8 mouse cellular contexts compared by ENCODE assay signal in the genomic region with DNA sequence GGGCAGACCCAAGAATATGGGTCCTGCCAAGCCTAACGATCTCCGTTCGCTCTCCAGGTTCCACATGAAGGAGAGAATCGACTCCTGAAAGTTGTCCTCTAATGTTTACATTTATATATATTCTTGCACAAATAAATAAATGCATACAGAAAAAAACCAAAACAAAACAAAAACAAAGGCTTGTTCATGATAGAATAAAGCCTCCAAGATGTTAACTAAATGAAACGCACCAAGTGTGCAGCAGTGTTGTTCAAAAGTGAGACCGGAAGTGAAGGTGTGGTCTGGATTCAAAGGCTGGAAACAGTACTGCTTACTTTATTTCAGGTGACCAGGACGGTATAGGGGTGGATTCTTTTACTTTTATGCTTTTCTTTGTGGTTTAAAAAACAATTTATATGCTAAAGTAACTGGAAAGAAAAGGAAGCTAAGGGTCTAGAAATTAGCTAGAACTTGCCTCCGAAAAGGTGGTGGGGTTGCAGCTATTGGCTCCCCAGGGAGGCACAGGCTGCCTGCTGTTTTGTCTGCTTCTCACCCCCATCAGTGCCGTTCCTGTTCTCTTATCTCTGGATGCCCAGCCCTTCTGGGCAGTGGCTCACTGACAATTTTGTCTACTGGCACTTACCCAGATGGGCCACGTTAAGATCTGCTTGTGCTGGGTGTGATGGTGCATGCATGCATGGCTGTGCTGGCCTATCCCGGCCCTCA. TPM values are rescaled to one million over a fixed set of nuclear protein-coding genes. Genes with fewer than 3 reads are reported as not detected.
DNase-seq lines count a peak whose midpoint lies in the region; ATAC-seq and TF ChIP-seq lines count a peak whose summit lies in the region.

No protein-coding gene starts in this region.

- H3K9ac ChIP-seq in forebrain, embryonic 16.5 days (replicated peaks; ENCODE audit: low read depth, low read length): no peak overlapping the region; the same call in 1 of the 2 replicates
- H3K9ac ChIP-seq in intestine, embryonic 16.5 days (ENCODE audit: low read depth, low read length): peak overlapping the region; percentile 98

- peaks cover 18% of the 10 kb centered on the region for H3K4me1 ChIP-seq in forebrain, embryonic 16.5 days (replicated peaks; ENCODE audit: control insufficient read depth, insufficient read depth, low read length)
- peaks cover 15% of the 10 kb centered on the region for H3K4me1 ChIP-seq in intestine, embryonic 16.5 days (ENCODE audit: control insufficient read depth, insufficient read depth, low read length)
- peaks cover 8% of the 10 kb centered on the region for H3K4me1 ChIP-seq in testis, adult 2 months (ENCODE audit: control insufficient read depth, insufficient read depth, low read length)

- H3K4me2 ChIP-seq in forebrain, embryonic 16.5 days (ENCODE audit: low read length): peak overlapping the region; percentile 50
- H3K4me2 ChIP-seq in intestine, embryonic 16.5 days (ENCODE audit: low read depth, low read length): peak overlapping the region; percentile 52

- H3K27me3 ChIP-seq in forebrain, embryonic 16.5 days (replicated peaks; ENCODE audit: control insufficient read depth, insufficient read depth, low read length): no peaks in the 10 kb centered on the region
- H3K27me3 ChIP-seq in intestine, embryonic 16.5 days (replicated peaks; ENCODE audit: control insufficient read depth, insufficient read depth, low read length): no peaks in the 10 kb centered on the region
- no peaks in the 10 kb centered on the region for H3K27me3 ChIP-seq in testis, adult 2 months (ENCODE audit: control insufficient read depth, insufficient read depth, low read length)

- TF ChIP-seq POLR2A in testis, adult 2 months (IDR thresholded peaks at IDR 0.05; ENCODE audit: control insufficient read depth, low read depth, low read length): no peak

- H3K4me3 ChIP-seq in forebrain, embryonic 16.5 days (replicated peaks; ENCODE audit: low read length): peak overlapping the region; percentile 99
- H3K4me3 ChIP-seq in intestine, embryonic 16.5 days (ENCODE audit: low read length): peak overlapping the region; percentile 99
- H3K4me3 ChIP-seq in testis, adult 2 months (ENCODE audit: control insufficient read depth, low read depth, low read length): peak overlapping the region; percentile 98

- no peak for TF ChIP-seq CTCF in testis, adult 2 months (IDR thresholded peaks at IDR 0.05; ENCODE audit: control insufficient read depth, insufficient read depth, insufficient replicate concordance, low read depth, low read length)

- 37% methylated on average over 11 of the region's 11 CpGs for whole genome bisulfite sequencing in forebrain, embryonic 16.5 days
- 36% methylated on average over 11 of the region's 11 CpGs for WGBS in intestine, embryonic 16.5 days

- H3K9me3 ChIP-seq in forebrain, embryonic 16.5 days (ENCODE audit: control insufficient read depth, low read length): no peaks in the 10 kb centered on the region
- no peaks in the 10 kb centered on the region for H3K9me3 ChIP-seq in intestine, embryonic 16.5 days (ENCODE audit: control insufficient read depth, low read length)

- peaks cover 8% of the 10 kb centered on the region for H3K36me3 ChIP-seq in forebrain, embryonic 16.5 days (ENCODE audit: control insufficient read depth, insufficient read depth)
- H3K36me3 ChIP-seq in intestine, embryonic 16.5 days (ENCODE audit: control insufficient read depth, insufficient read depth, low read length): peaks cover 9% of the 10 kb centered on the region
- no peaks in the 10 kb centered on the region for H3K36me3 ChIP-seq in testis, adult 2 months (ENCODE audit: control insufficient read depth, insufficient read depth, low read length)

- intact Hi-C loops in left cerebral cortex, postnatal 4 days (cut with DNase I): loop anchor here (5.0 to 10.0 kb wide), 2 partner anchors 162 to 340 kb away; a partner anchor contains a TSS
- intact Hi-C loops in left cerebral cortex, postnatal 14 days (cut with DNase I): loop anchor here (5.0 kb wide), 2 partner anchors 160 to 335 kb away; a partner anchor contains a TSS

- no peak overlapping the region for H3K27ac ChIP-seq in forebrain, embryonic 16.5 days (ENCODE audit: low read length)
- peak overlapping the region; percentile 50; the same call in 1 of the 2 replicates for H3K27ac ChIP-seq in intestine, embryonic 16.5 days (ENCODE audit: low read length)
- peak overlapping the region; percentile 77 for H3K27ac ChIP-seq in testis, adult 2 months (ENCODE audit: control insufficient read depth, insufficient read depth, low read depth, low read length)

- ATAC-seq in forebrain, embryonic 16.5 days: no peak
- peak; percentile 68 for ATAC-seq in intestine, embryonic 16.5 days
- peak; percentile 82 for ATAC-seq in megakaryocyte progenitor cell, adult 5-6 weeks (replicated peaks; ENCODE audit: poor library complexity)

- peak; percentile 29 for DNase-seq in left cerebral cortex, postnatal 4 days
- DNase-seq in left cerebral cortex, postnatal 14 days (ENCODE audit: low spot score in 2 of 2): no peak
- peak; percentile 74 for DNase-seq in c-Kit-positive CD71-positive TER-119-negative erythroid progenitor cells, embryonic 14.5 days (ENCODE audit: low read depth)
- no peak for DNase-seq in embryo, embryonic 10 days (ENCODE audit: low spot score)

RNA-seq across cellular contexts. Expression of a gene that starts 0.6 kb away (rescaled TPM):
- 10 to 100 TPM; 63.8 to 76.9 TPM for total RNA-seq in left cerebral cortex, postnatal 4 days (2021)
- total RNA-seq in left cerebral cortex, postnatal 14 days (2021): 10 to 100 TPM; 60.0 to 60.1 TPM
- polyA plus RNA-seq in forebrain, embryonic 16.5 days (2015; fragmentation: Nextera tagmentation; extraction: Ambion mirVana): 64.0 and 72.2 TPM in 2 replicates
- 32.9 and 38.8 TPM in 2 replicates for polyA plus RNA-seq in intestine, embryonic 16.5 days (2015; fragmentation: Nextera tagmentation; extraction: Ambion mirVana)
- total RNA-seq in megakaryocyte progenitor cell, adult 5-6 weeks (2015): 96.9 and 98.2 TPM in 2 replicates
- 52.1 and 83.4 TPM in 2 replicates for total RNA-seq in megakaryocyte progenitor cell, adult 5-6 weeks (2017)
- polyA plus RNA-seq in testis, adult 2 months (2012; rRNA removed): 27.2 and 30.7 TPM in 2 replicates

Comparison
In these comparisons a context has a peak if more than half of its experiments do, and no peak if none do; other contexts are left out.
1. DNase-seq: peak in left cerebral cortex, postnatal 4 days (single experiment) and c-Kit-positive CD71-positive TER-119-negative erythroid progenitor cells, embryonic 14.5 days (single experiment); none in left cerebral cortex, postnatal 14 days (0 of 2) and embryo, embryonic 10 days (single experiment).
2. Peak in every context shown above with its lines, with median percentiles within 50 percentile points of each other: H3K4me3 ChIP-seq.